Mouse (Mus musculus): Measurements from ENCODE around the gene Lats1. TPM values are rescaled to one million over a fixed set of nuclear protein-coding genes. Genes with fewer than 3 reads are reported as not detected.
A peak's percentile ranks its signal among the peaks of the same experiment; 100 is the strongest.

Lats1 gene
- polyA plus RNA-seq, 1 experiment = 6.9 TPM

DNA sequence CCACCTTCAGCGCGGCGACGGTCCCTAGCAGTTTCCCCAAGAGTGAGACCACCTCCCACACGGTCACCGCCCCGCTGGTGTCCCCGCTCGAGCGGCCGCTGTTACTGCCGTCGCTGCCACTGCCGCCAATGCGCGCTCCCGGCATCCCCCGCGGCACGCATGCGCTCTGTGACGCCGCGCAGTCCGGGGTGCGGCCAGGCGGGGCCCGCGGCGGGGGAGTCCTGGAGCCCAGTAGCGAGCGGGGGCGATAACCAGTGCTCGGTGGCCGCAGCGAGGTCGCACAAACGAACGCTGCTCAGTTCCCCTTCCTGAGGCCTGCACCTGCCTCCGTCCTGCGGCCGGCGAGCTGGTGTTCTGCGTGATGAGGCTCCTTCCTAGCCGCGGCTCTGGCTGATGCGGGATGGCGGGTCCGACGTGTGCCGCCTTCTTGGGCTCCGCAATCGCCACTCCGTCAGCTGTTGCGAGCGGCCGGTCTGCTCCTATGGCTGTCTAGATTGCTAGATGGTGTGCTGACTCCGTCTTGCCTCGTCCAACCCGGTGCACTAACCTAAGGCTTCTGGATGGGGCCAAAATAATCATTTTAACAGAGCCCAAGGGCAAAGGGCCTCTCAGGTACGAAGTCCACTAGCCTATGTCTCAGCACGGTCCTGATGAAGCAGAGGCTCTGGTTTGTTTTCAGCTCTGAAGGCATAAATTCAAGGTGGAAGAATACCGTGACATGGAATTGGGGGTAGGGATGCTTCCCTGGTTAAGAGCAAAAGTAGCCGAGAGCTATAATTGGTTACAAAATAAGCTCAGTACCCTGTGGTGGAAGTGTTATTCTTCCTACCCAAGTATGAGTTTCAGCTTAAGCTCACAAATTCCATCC lies 17.6 kb upstream of the Lats1 start:
- Histone ChIP-seq H3K4me1 (ENCODE audit: control insufficient read depth, insufficient read depth, insufficient read length) (no peaks in the 10 kb centered on the region; the same call in none of the 2 replicates), H3K36me3 (ENCODE audit: control insufficient read depth, insufficient read depth, low read length) (peaks cover 1% of the 10 kb centered on the region; the same call in 1 of the 2 replicates), H3K27ac (ENCODE audit: insufficient read depth, low read length) (peak overlapping the region; percentile 81), H3K27me3 (ENCODE audit: control insufficient read depth, insufficient read depth, low read length) (no peaks in the 10 kb centered on the region), H3K4me3 (ENCODE audit: extremely low read depth, insufficient read depth, insufficient read length) (peak overlapping the region; percentile 75)
- DNase-seq (ENCODE audit: low read depth in 1 of 2, low spot score in 2 of 2) = peak; percentile 68 to 91
- TF ChIP-seq CTCF (IDR thresholded peaks at IDR 0.05; ENCODE audit: extremely low read depth, insufficient read depth, insufficient read length, insufficient replicate concordance) (no peak), POLR2A (IDR thresholded peaks at IDR 0.05; ENCODE audit: low read depth, low read length) (peak; percentile 57; the same call in 1 of the 2 replicates)
- under 1% methylated on average over 64 of the region's 64 CpGs for WGBS

DNA sequence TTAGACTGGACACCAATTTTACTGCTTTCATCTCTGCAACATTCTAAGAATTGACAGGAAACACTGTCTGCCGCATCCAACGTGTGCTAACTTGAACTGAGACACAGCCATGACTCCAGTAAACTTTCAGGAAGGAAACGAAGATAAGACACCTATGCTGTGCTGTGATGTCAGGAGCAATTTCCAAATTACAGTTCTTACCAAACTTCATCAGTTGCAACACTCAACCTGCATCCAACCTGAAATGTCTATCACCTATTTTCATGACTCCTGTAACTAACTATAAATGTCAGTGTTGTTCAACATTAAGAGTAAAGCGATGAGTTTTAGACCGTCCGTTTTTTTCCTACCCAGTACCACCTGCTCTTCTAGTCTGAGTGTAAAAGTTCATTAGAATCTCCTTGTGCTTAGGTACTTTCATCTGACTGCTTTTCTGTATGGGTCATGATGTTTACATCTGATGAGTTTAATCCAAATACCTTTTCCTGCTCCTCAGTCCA lies 16.9 kb upstream of the Lats1 start:
- H3K4me3 ChIP-seq (ENCODE audit: extremely low read depth, insufficient read depth, insufficient read length) = no peak overlapping the region
- H3K36me3 ChIP-seq (ENCODE audit: control insufficient read depth, insufficient read depth, low read length) = peaks cover 1% of the 10 kb centered on the region; the same call in 1 of the 2 replicates
- WGBS = 38% methylated on average over 6 of the region's 6 CpGs
- TF ChIP-seq POLR2A (IDR thresholded peaks at IDR 0.05; ENCODE audit: low read depth, low read length) = no peak
- TF ChIP-seq CTCF (IDR thresholded peaks at IDR 0.05; ENCODE audit: extremely low read depth, insufficient read depth, insufficient read length, insufficient replicate concordance) = no peak
- no peak overlapping the region for H3K27ac ChIP-seq (ENCODE audit: insufficient read depth, low read length)
- no peaks in the 10 kb centered on the region; the same call in none of the 2 replicates for H3K4me1 ChIP-seq (ENCODE audit: control insufficient read depth, insufficient read depth, insufficient read length)
- H3K27me3 ChIP-seq (ENCODE audit: control insufficient read depth, insufficient read depth, low read length) = no peaks in the 10 kb centered on the region
- DNase-seq (ENCODE audit: low read depth in 1 of 2, low spot score in 2 of 2) = no peak

DNA sequence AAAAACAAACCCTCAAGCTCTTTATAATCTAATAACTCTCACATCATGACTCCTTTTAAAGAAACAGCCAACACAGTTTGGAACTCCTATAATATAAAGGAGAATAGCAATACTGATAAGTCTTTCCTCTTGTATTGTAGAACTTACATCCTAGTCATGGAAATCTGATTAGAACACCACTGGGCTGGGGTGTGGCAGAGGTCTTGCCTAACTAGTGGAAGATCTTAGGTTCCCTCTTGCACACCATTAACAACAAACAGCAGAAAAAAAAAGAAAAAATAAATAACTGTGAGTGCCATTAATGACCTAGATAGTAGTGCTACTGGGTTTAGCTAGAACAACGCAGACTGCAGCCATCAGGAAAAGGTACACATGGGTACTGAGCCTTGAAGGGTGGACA lies 16.1 kb upstream of the Lats1 start:
- H3K4me3 ChIP-seq (ENCODE audit: extremely low read depth, insufficient read depth, insufficient read length) = no peak overlapping the region
- WGBS = 93% methylated on average over 1 of the region's 1 CpGs

DNA sequence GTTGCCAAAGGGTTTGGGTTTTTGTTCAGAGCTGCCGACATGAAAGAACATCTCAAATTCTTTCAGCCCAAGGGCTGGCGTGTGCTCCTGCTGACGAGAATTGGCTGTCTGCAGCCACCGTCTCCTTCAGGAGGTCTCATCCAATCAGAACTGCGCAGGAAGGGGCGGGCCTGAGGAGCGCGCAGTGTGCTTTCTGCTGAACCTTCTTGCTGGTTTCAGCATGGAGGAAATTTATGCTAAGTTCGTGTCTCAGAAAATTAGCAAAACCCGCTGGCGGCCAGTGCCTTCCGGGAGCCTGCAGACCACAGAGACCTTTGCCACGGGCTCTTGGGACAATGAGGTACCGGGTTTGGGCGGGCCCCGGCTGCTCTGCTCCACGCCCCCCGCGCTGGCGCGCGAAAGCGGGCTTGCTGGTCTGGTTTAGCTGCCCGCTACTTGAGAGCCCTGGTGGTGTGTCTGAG lies 13.6 kb upstream of the Lats1 start, which contains the start of gene Nup43:
Gene Nup43, plus strand, starts transcription at position 162 of the 461 bp plus-strand sequence.
- H3K4me1 ChIP-seq (ENCODE audit: control insufficient read depth, insufficient read depth, insufficient read length) = no peaks in the 10 kb centered on the region; the same call in none of the 2 replicates
- no peaks in the 10 kb centered on the region for H3K27me3 ChIP-seq (ENCODE audit: control insufficient read depth, insufficient read depth, low read length)
- TF ChIP-seq POLR2A (IDR thresholded peaks at IDR 0.05; ENCODE audit: low read depth, low read length) = no peak
- TF ChIP-seq CTCF (IDR thresholded peaks at IDR 0.05; ENCODE audit: extremely low read depth, insufficient read depth, insufficient read length, insufficient replicate concordance) = no peak
- peak; percentile 81 to 87 for DNase-seq (ENCODE audit: low read depth in 1 of 2, low spot score in 2 of 2)
- under 1% methylated on average over 24 of the region's 24 CpGs for WGBS
- H3K27ac ChIP-seq (ENCODE audit: insufficient read depth, low read length) = peak within 1 kb of the TSS; percentile 45; the same call in 1 of the 2 replicates
- peaks cover 2% of the 10 kb centered on the region; the same call in 1 of the 2 replicates for H3K36me3 ChIP-seq (ENCODE audit: control insufficient read depth, insufficient read depth, low read length)
- peak within 1 kb of the TSS; percentile 74 for H3K4me3 ChIP-seq (ENCODE audit: extremely low read depth, insufficient read depth, insufficient read length)

More for the DNA sequence above, 16.1 kb upstream of the Lats1 start:
- DNase-seq (ENCODE audit: low read depth in 1 of 2, low spot score in 2 of 2) = no peak
- Histone ChIP-seq H3K27ac (ENCODE audit: insufficient read depth, low read length) (no peak overlapping the region), H3K36me3 (ENCODE audit: control insufficient read depth, insufficient read depth, low read length) (no peaks in the 10 kb centered on the region), H3K4me1 (ENCODE audit: control insufficient read depth, insufficient read depth, insufficient read length) (no peaks in the 10 kb centered on the region; the same call in none of the 2 replicates), H3K27me3 (ENCODE audit: control insufficient read depth, insufficient read depth, low read length) (no peaks in the 10 kb centered on the region)
- TF ChIP-seq POLR2A (IDR thresholded peaks at IDR 0.05; ENCODE audit: low read depth, low read length) = no peak
- no peak for TF ChIP-seq CTCF (IDR thresholded peaks at IDR 0.05; ENCODE audit: extremely low read depth, insufficient read depth, insufficient read length, insufficient replicate concordance)

DNA sequence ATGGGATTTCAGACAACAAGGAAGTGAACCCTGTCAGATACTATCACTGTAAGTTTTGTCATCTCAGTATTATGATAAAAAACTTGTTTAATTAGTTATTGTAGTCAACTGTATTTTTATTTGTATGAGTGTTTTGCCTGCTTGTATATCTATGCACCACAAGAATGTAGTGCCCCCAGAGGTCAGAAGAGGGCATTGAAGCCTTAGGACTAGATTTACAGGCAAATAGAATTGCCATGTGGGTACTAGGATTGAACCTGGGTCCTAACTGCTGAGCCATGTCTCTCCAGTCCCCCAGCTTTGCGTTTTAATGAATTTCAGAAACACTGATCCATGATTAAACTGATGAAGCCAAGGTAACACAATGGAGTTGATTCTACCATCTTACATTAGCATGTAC lies 7.3 kb upstream of the Lats1 start:
- H3K36me3 ChIP-seq (ENCODE audit: control insufficient read depth, insufficient read depth, low read length) = peaks cover 6% of the 10 kb centered on the region
- no peak overlapping the region for H3K4me3 ChIP-seq (ENCODE audit: extremely low read depth, insufficient read depth, insufficient read length)
- H3K27ac ChIP-seq (ENCODE audit: insufficient read depth, low read length) = no peak overlapping the region
- no peaks in the 10 kb centered on the region for H3K4me1 ChIP-seq (ENCODE audit: control insufficient read depth, insufficient read depth, insufficient read length)
- DNase-seq (ENCODE audit: low read depth in 1 of 2, low spot score in 2 of 2) = peak; percentile 23 to 41
- TF ChIP-seq POLR2A (IDR thresholded peaks at IDR 0.05; ENCODE audit: low read depth, low read length) = no peak
- TF ChIP-seq CTCF (IDR thresholded peaks at IDR 0.05; ENCODE audit: extremely low read depth, insufficient read depth, insufficient read length, insufficient replicate concordance) = peak; percentile 5; the same call in 1 of the 2 replicates
- WGBS = 59% methylated on average over 1 of the region's 1 CpGs
- H3K27me3 ChIP-seq (ENCODE audit: control insufficient read depth, insufficient read depth, low read length) = no peaks in the 10 kb centered on the region

- under 1% methylated on average over 64 of the region's 64 CpGs for WGBS
- Histone ChIP-seq H3K4me3 (ENCODE audit: extremely low read depth, insufficient read depth, insufficient read length) (peak overlapping the region; percentile 98), H3K4me1 (ENCODE audit: control insufficient read depth, insufficient read depth, insufficient read length) (peaks cover 14% of the 10 kb centered on the region), H3K36me3 (ENCODE audit: control insufficient read depth, insufficient read depth, low read length) (peaks cover 3% of the 10 kb centered on the region), H3K27me3 (ENCODE audit: control insufficient read depth, insufficient read depth, low read length) (no peaks in the 10 kb centered on the region), H3K27ac (ENCODE audit: insufficient read depth, low read length) (peak overlapping the region; percentile 98)
- TF ChIP-seq CTCF (IDR thresholded peaks at IDR 0.05; ENCODE audit: extremely low read depth, insufficient read depth, insufficient read length, insufficient replicate concordance) (no peak), POLR2A (IDR thresholded peaks at IDR 0.05; ENCODE audit: low read depth, low read length) (no peak)
- DNase-seq (ENCODE audit: low read depth in 1 of 2, low spot score in 2 of 2) = peak in 1 of 2 experiments; percentile 29
Observed at GRCm38 (mm10) chr10:7681343-7682025, 470 bp downstream of the Lats1 start.
